Mouse (Mus musculus): ENCODE measurements around the gene Tbc1d16.

GRCm38 (mm10) chr11:119146140-119146539 lies 82.2 kb downstream of the Tbc1d16 start:
- TF ChIP-seq CTCF (IDR thresholded peaks at IDR 0.05; ENCODE audit: low read depth, low read length) (no peak), POLR2A (IDR thresholded peaks at IDR 0.05; ENCODE audit: borderline replicate concordance, low read depth, low read length) (no peak)

All from bone marrow macrophage, adult 2 months (primary cell).